ENCODE assay signal across 8 mouse cellular contexts in genomic region chr3:133310809-133311179, GRCm38 (mm10). TPM values are rescaled to one million over a fixed set of nuclear protein-coding genes. Genes with fewer than 3 reads are reported as not detected.
DNase-seq lines count a peak whose midpoint lies in the region; ATAC-seq lines count a peak whose summit lies in the region.

No protein-coding gene starts in this region.

- H3K4me2 ChIP-seq in kidney, embryonic 14.5 days (replicated peaks; ENCODE audit: low read depth, low read length) = peak overlapping the region; percentile 54

- intact Hi-C loops in gastrocnemius, postnatal 36 days (cut with DNase I) = loop anchor here (5.0 kb wide), 1 partner anchor 242 kb away; no protein-coding TSS in a partner anchor

- peak overlapping the region; percentile 97 for H3K27ac ChIP-seq in kidney, embryonic 14.5 days (ENCODE audit: low read depth, low read length)

- H3K9me3 ChIP-seq in kidney, embryonic 14.5 days (ENCODE audit: control insufficient read depth, low read length) = peaks cover 8% of the 10 kb centered on the region
- peaks cover 6% of the 10 kb centered on the region; the same call in 1 of the 2 replicates for H3K9me3 ChIP-seq in megakaryocyte, embryonic 14.5 days

- H3K4me3 ChIP-seq in kidney, embryonic 14.5 days (ENCODE audit: low read length) = peak overlapping the region; percentile 79
- H3K4me3 ChIP-seq in megakaryocyte, embryonic 14.5 days (replicated peaks) = peak overlapping the region; percentile 96

- no peak for DNase-seq in kidney, postnatal 25 days
- peak; percentile 56 for DNase-seq in R1 (ENCODE audit: low read depth, low spot score)
- DNase-seq in cerebellum, adult 11-12 months = no peak
- no peak for DNase-seq in gastrocnemius, postnatal 36 days
- DNase-seq in urinary bladder, postnatal 25 days (ENCODE audit: low spot score) = no peak

- H3K36me3 ChIP-seq in kidney, embryonic 14.5 days (ENCODE audit: control insufficient read depth, insufficient read depth, low read length) = no peaks in the 10 kb centered on the region
- peaks cover 6% of the 10 kb centered on the region for H3K36me3 ChIP-seq in megakaryocyte, embryonic 14.5 days (replicated peaks; ENCODE audit: low read length)

- ATAC-seq in kidney, embryonic 14.5 days (ENCODE audit: low FRiP score, low TSS enrichment) = peak; percentile 20; the same call in 1 of the 2 replicates
- peak; percentile 2; the same call in 1 of the 2 replicates for ATAC-seq in granulocyte monocyte progenitor cell, adult 5-6 weeks (replicated peaks; ENCODE audit: poor library complexity, severe bottlenecking)

- H3K4me1 ChIP-seq in kidney, embryonic 14.5 days (ENCODE audit: control insufficient read depth, insufficient read depth, low read length) = no peaks in the 10 kb centered on the region
- peaks cover 37% of the 10 kb centered on the region for H3K4me1 ChIP-seq in megakaryocyte, embryonic 14.5 days

- no peaks in the 10 kb centered on the region for H3K27me3 ChIP-seq in kidney, embryonic 14.5 days (ENCODE audit: control insufficient read depth, insufficient read depth, low read length)
- no peaks in the 10 kb centered on the region for H3K27me3 ChIP-seq in megakaryocyte, embryonic 14.5 days (replicated peaks)

- 22% methylated on average over 14 of the region's 14 CpGs for WGBS in kidney, embryonic 14.5 days

- H3K9ac ChIP-seq in kidney, embryonic 14.5 days (ENCODE audit: low read depth, low read length) = peak overlapping the region; percentile 94

RNA-seq across cellular contexts. Expression of gene Ppa2, which starts 0.9 kb away (rescaled TPM):
- polyA plus RNA-seq in kidney, embryonic 14.5 days (2014; fragmentation: Nextera tagmentation; extraction: Ambion mirVana) = 96.9 and 101 TPM in 2 replicates
- 58.2 and 67.4 TPM in 2 replicates for total RNA-seq in granulocyte monocyte progenitor cell, adult 5-6 weeks (2014; fragmentation: Nextera tagmentation)
- 46.5 and 49.3 TPM in 2 replicates for total RNA-seq in granulocyte monocyte progenitor cell, adult 5-6 weeks (2017)
- polyA plus RNA-seq in megakaryocyte, embryonic 14.5 days (2012; ENCODE audit: insufficient read depth, low replicate concordance) = 11.2 and 18.5 TPM in 2 replicates
- total RNA-seq in gastrocnemius, postnatal 36 days (2021) = 10 to 100 TPM; 45.5 to 46.2 TPM
